ENCODE assay signal across 9 mouse cellular contexts in the genomic region with DNA sequence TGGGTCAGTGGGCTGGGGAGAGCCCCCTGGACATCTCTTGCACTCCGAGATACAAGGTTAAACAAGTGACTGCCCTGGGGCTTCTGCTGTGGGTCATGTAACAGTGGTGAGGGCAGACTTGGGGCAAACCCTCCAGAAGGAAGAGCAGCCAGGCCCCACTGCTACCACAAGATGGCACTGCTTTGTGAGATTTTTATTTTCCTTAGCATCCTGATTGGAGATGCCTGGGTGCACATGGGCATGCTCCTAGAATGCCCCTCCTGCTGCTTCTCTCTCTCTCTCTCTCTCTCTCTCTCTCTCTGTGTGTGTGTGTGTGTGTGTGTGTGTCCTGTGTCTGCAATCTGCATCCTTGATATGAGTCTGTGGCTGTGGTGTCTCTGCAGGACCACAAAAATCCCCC. TPM values are rescaled to one million over a fixed set of nuclear protein-coding genes. Genes with fewer than 3 reads are reported as not detected.
DNase-seq lines count a peak whose midpoint lies in the region; ATAC-seq and TF ChIP-seq lines count a peak whose summit lies in the region.
"Had no signal": no experiment of that assay in that cellular context is flagged by ENCODE, and none has a peak within 500 bp of the region (broad histone marks: within the 10 kb centered on the region; RNA-seq: fewer than 3 reads in every experiment).

No protein-coding gene starts in this region.

- no peak for TF ChIP-seq POLR2A in lung, adult 2 months (IDR thresholded peaks at IDR 0.05; ENCODE audit: borderline replicate concordance, extremely low read depth, low read depth, low read length)
- no peak for TF ChIP-seq POLR2A in limb, embryonic 14.5 days (IDR thresholded peaks at IDR 0.05; ENCODE audit: borderline replicate concordance, extremely low read depth, insufficient read depth, insufficient read length)
- no peak for TF ChIP-seq POLR2A in thymus, adult 2 months (IDR thresholded peaks at IDR 0.05; ENCODE audit: control insufficient read depth, extremely low read depth, insufficient read depth, low read length, poor library complexity)

- H3K36me3 ChIP-seq in hindbrain, embryonic 10.5 days, result no peaks in the 10 kb centered on the region
- H3K36me3 ChIP-seq in limb, embryonic 14.5 days (ENCODE audit: control insufficient read depth, insufficient read depth, low read length), result no peaks in the 10 kb centered on the region
- no peaks in the 10 kb centered on the region for H3K36me3 ChIP-seq in thymus, adult 2 months (ENCODE audit: control insufficient read depth, insufficient read depth, low read length)
- H3K36me3 ChIP-seq: lung, embryonic 15.5 days had no signal

- peak overlapping the region; percentile 50; the same call in 1 of the 2 replicates for H3K27ac ChIP-seq in hindbrain, embryonic 10.5 days
- no peak overlapping the region for H3K27ac ChIP-seq in limb, embryonic 14.5 days (replicated peaks; ENCODE audit: low read depth, low read length)
- H3K27ac ChIP-seq in thymus, adult 2 months (ENCODE audit: control insufficient read depth, insufficient read depth, low read length), result no peak overlapping the region
- H3K27ac ChIP-seq: lung, embryonic 15.5 days had no signal

- no peaks in the 10 kb centered on the region for H3K4me1 ChIP-seq in lung, adult 2 months (ENCODE audit: control insufficient read depth, insufficient read depth, low read length)
- peaks cover 32% of the 10 kb centered on the region for H3K4me1 ChIP-seq in hindbrain, embryonic 10.5 days (replicated peaks)
- no peaks in the 10 kb centered on the region for H3K4me1 ChIP-seq in limb, embryonic 14.5 days (ENCODE audit: control insufficient read depth, insufficient read depth, low read length)
- H3K4me1 ChIP-seq in thymus, adult 2 months (replicated peaks; ENCODE audit: control insufficient read depth, insufficient read depth, low read length), result no peaks in the 10 kb centered on the region
- H3K4me1 ChIP-seq: lung, embryonic 15.5 days had no signal

- no peak overlapping the region for H3K9ac ChIP-seq in limb, embryonic 14.5 days (ENCODE audit: low read depth, low read length, severe bottlenecking)
- H3K9ac ChIP-seq: lung, embryonic 15.5 days had no signal

- peaks cover 62% of the 10 kb centered on the region for H3K27me3 ChIP-seq in hindbrain, embryonic 10.5 days (ENCODE audit: insufficient read depth, poor library complexity, severe bottlenecking)
- H3K27me3 ChIP-seq in limb, embryonic 14.5 days (ENCODE audit: control insufficient read depth, insufficient read depth, low read length), result no peaks in the 10 kb centered on the region
- H3K27me3 ChIP-seq in thymus, adult 2 months (ENCODE audit: control insufficient read depth, insufficient read depth, low read length), result no peaks in the 10 kb centered on the region
- H3K27me3 ChIP-seq: lung, embryonic 15.5 days had no signal

- peak; percentile 50; the same call in 1 of the 2 replicates for TF ChIP-seq CTCF in lung, adult 2 months (IDR thresholded peaks at IDR 0.05; ENCODE audit: insufficient read depth, low read length)
- TF ChIP-seq CTCF in thymus, adult 2 months (IDR thresholded peaks at IDR 0.05; ENCODE audit: borderline replicate concordance, control insufficient read depth, extremely low read depth, insufficient read depth, low read length, poor library complexity), result no peak

- DNase-seq in lung, adult 2 months, result no peak
- no peak for DNase-seq in lung, postnatal 25 days (ENCODE audit: low spot score)
- peak; percentile 54 to 59 for DNase-seq in cerebellum, postnatal 14 days
- DNase-seq in hindbrain, embryonic 10.5 days (ENCODE audit: low spot score), result peak; percentile 49
- peak; percentile 44 for DNase-seq in limb, embryonic 14.5 days (ENCODE audit: low spot score)
- peak; percentile 16 for DNase-seq in right cerebral cortex, postnatal 14 days
- DNase-seq in thymus, adult 2 months, result no peak
- no peak for DNase-seq in heart, adult 11 months

- no peak for ATAC-seq in limb, embryonic 14.5 days (ENCODE audit: low FRiP score, low read depth)

- 52% methylated on average over 1 of the region's 1 CpGs for WGBS in lung, adult 2 months
- 39% methylated on average over 1 of the region's 1 CpGs for WGBS in hindbrain, embryonic 10.5 days
- WGBS in limb, embryonic 14.5 days, result 17% methylated on average over 1 of the region's 1 CpGs
- WGBS in thymus, adult 2 months, result 35% methylated on average over 1 of the region's 1 CpGs

- H3K4me3 ChIP-seq in lung, adult 2 months (replicated peaks; ENCODE audit: extremely low read depth, low read depth, low read length), result no peak overlapping the region
- H3K4me3 ChIP-seq in hindbrain, embryonic 10.5 days, result no peak overlapping the region
- H3K4me3 ChIP-seq in limb, embryonic 14.5 days (replicated peaks; ENCODE audit: low read length), result no peak overlapping the region
- H3K4me3 ChIP-seq in thymus, adult 2 months (ENCODE audit: control insufficient read depth, insufficient read depth, low read length), result no peak overlapping the region
- H3K4me3 ChIP-seq: lung, embryonic 15.5 days had no signal

- H3K4me2 ChIP-seq in limb, embryonic 14.5 days (replicated peaks; ENCODE audit: low read depth, low read length, severe bottlenecking), result no peak overlapping the region
- H3K4me2 ChIP-seq: lung, embryonic 15.5 days had no signal

- H3K9me3 ChIP-seq in hindbrain, embryonic 10.5 days, result no peaks in the 10 kb centered on the region
- H3K9me3 ChIP-seq in limb, embryonic 14.5 days (ENCODE audit: control insufficient read depth, low read length), result no peaks in the 10 kb centered on the region
- H3K9me3 ChIP-seq: lung, embryonic 15.5 days had no signal

RNA-seq across cellular contexts. Expression of a gene that starts 39.4 kb away (rescaled TPM):
- not detected in 2 replicates for polyA plus RNA-seq in lung, adult 2 months (2012; rRNA removed)
- 1.7 and 2.6 TPM in 2 replicates for polyA plus RNA-seq in hindbrain, embryonic 10.5 days (2016; fragmentation: Nextera tagmentation; extraction: Ambion mirVana)
- polyA plus RNA-seq in limb, embryonic 14.5 days (2012; rRNA removed), result 0.20 and 0.64 TPM in 2 replicates
- 0.17 and 0.32 TPM in 2 replicates for polyA plus RNA-seq in limb, embryonic 14.5 days (2014; fragmentation: Nextera tagmentation; extraction: Ambion mirVana)
- 1.9 and 2.0 TPM in 2 replicates for polyA plus RNA-seq in thymus, adult 2 months (2012; rRNA removed)
- polyA plus RNA-seq: lung, embryonic 15.5 days had no signal

RNA-seq across cellular contexts. Expression of a gene that starts 46.7 kb away (rescaled TPM):
- polyA plus RNA-seq in lung, adult 2 months (2012; rRNA removed), result 86.3 and 92.3 TPM in 2 replicates
- 7.4 and 12.9 TPM in 2 replicates for polyA plus RNA-seq in hindbrain, embryonic 10.5 days (2016; fragmentation: Nextera tagmentation; extraction: Ambion mirVana)
- polyA plus RNA-seq in limb, embryonic 14.5 days (2012; rRNA removed), result 11.5 and 13.6 TPM in 2 replicates
- polyA plus RNA-seq in limb, embryonic 14.5 days (2014; fragmentation: Nextera tagmentation; extraction: Ambion mirVana), result 7.5 and 8.9 TPM in 2 replicates
- polyA plus RNA-seq in thymus, adult 2 months (2012; rRNA removed), result 2.8 and 3.7 TPM in 2 replicates

RNA-seq across cellular contexts. Expression of a gene that starts 48.7 kb away (rescaled TPM):
- not detected in 2 replicates for polyA plus RNA-seq in lung, adult 2 months (2012; rRNA removed)
- polyA plus RNA-seq in hindbrain, embryonic 10.5 days (2016; fragmentation: Nextera tagmentation; extraction: Ambion mirVana), result 0.15 TPM in 1 of 2 replicates, not detected in the other
- 0.57 and 0.67 TPM in 2 replicates for polyA plus RNA-seq in limb, embryonic 14.5 days (2012; rRNA removed)
- 0.91 and 1.5 TPM in 2 replicates for polyA plus RNA-seq in limb, embryonic 14.5 days (2014; fragmentation: Nextera tagmentation; extraction: Ambion mirVana)
- polyA plus RNA-seq in thymus, adult 2 months (2012; rRNA removed), result 0.15 and 0.19 TPM in 2 replicates
- polyA plus RNA-seq: lung, embryonic 15.5 days had no signal

Comparison
In these comparisons a context has a peak if more than half of its experiments do, and no peak if none do; other contexts are left out.
1. DNase-seq: peak in cerebellum, postnatal 14 days (2 of 2), hindbrain, embryonic 10.5 days (single experiment), limb, embryonic 14.5 days (single experiment) and right cerebral cortex, postnatal 14 days (single experiment); none in lung, adult 2 months (single experiment), lung, postnatal 25 days (single experiment), thymus, adult 2 months (single experiment) and heart, adult 11 months (single experiment).